Mouse (Mus musculus) R1 (cell line): Measurements from ENCODE around the gene Zfp143.
"Not testable (repeated sequence)": the region's sequence is repeated elsewhere in the genome, so short reads cannot be mapped to it uniquely, and the experiment has no call there.

Experiments used
- DNase-seq: peaks from one replicate; pipeline ENCODE4 v3.0.0-alpha.2; 2018; ENCODE audit warnings: low read depth, low spot score

Zfp143 gene

DNA sequence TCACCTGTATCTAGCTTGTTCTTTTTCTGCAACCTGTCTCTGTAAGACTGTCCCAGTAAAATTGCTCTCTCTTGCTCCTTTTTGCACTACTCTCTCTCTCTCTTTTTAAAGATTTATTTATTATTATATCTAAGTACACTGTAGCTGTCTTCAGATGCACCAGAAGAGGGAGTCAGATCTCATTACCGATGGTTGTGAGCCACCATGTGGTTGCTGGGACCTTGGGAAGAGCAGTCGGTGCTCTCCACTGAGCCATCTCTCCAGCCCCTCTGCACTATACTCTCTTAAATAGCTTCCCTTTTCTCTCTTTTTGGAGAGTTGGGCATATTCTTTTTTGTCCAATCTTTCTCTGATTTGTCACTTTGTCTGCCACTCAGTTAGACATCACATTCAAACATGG is 71.3 kb downstream of the Zfp143 start:
- DNase-seq, result not testable (repeated sequence)

DNA sequence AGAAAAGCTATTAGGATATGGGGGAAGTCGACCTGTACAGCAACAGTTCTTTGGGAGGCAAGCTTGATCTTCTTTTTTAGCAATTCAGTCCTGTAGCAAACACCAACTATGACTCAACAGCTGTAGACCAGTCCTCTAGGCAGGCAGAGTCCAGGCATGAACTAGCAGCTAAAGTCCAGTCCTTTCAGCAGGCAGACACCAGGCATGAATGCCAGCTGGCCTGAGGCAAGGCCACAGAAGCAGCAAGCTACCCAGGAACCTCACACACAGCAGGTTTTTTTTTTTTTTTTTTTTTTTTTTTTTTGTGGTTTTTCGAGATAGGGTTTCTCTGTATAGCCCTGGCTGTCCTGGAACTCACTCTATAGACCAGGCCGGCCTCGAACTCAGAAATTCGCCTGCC is 73.0 kb downstream of the Zfp143 start:
- DNase-seq, result no peak

DNA sequence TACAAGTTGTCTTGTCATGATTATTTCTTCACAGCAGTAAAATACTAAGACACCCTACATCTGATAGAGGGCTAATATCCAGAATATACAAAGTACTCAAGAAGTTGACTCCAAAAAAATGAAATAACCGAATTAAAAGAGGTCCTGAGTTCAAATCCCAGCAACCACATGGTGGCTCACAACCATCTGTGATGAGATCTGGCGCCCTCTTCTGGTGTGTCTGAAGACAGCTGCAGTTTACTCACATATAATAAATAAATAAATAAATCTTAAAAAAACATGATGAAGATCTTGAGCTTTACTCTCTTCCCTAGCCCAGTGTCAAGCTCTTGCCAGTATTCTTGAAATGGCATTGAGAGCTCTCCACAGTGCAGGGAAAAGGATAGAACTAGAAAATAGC is 77.5 kb downstream of the Zfp143 start:
- no peak for DNase-seq

DNA sequence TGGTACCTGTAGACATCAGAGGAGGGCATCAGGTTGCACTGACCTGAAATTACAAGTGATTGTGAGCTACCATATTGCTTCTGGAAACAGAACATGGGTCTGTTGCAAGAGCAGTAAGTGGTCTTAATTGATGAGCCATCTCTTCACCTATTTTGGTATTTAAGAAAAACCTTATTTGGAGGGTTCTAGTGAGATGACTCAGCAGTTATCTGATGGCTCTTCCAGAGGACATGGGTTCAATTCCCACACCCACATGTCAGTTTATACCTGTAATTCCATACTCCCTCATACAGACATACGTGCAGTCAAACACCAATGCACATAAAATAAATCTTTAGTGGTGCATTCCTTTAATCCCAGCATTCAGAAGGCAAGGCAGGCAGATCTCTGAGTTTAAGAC is 82.8 kb downstream of the Zfp143 start:
- DNase-seq, result no peak
